Mouse (Mus musculus): ENCODE data around the gene Eef1akmt2. TPM values are rescaled to one million over a fixed set of nuclear protein-coding genes. Genes with fewer than 3 reads are reported as not detected.

Eef1akmt2 gene
- polyA plus RNA-seq, 1 experiment = 4.8 TPM

DNA sequence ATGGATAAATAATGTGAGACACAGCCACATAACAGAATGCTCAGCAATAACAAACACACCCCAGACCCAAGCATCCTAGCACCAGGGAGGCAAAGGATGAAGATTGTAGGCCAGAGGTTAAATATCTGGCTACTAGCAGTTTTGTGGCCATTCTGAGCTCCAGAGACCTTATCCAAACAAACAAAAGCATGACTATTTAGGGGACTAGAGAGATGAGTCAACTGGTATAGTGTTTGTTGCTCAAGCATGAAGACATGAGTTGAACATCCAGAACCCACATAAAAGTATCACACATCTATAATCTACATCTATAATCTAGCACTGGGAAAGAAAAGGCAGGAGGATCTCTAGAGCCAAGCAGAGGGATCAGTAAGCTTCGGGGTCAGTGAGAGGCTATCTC is 10.0 kb downstream of the Eef1akmt2 start:
- H3K4me1 ChIP-seq = peaks cover 74% of the 10 kb centered on the region
- H3K36me3 ChIP-seq (replicated peaks; ENCODE audit: low read length) = peaks cover 17% of the 10 kb centered on the region
- no peaks in the 10 kb centered on the region for H3K27me3 ChIP-seq (replicated peaks)
- H3K4me3 ChIP-seq (replicated peaks) = no peak overlapping the region
- no peak for TF ChIP-seq GATA1 (IDR thresholded peaks at IDR 0.05; ENCODE audit: borderline replicate concordance, low read length)
- no peak for TF ChIP-seq FLI1 (IDR thresholded peaks at IDR 0.05; ENCODE audit: low read length)
- no peaks in the 10 kb centered on the region for H3K9me3 ChIP-seq

DNA sequence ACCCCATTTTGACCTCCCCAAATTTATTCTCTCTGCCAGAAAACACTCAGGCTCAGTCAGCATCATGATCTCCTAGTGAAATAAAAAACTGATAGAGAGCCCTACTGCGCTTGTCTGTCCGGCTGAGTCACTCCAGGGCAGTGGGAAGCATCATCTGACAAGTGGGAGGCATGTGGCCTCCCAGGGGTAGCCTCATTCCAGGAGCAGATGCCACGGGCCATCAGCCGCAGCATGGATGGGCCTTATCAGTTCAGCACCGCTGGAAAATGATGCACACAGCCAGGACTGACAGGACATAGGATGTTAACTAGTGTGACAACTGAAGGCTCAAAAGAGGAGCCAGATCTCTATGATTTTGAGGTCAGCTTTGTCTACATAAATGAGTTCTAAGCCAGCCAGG is 11.2 kb downstream of the Eef1akmt2 start:
- Histone ChIP-seq H3K4me3 (replicated peaks) (peak overlapping the region; percentile 71), H3K36me3 (replicated peaks; ENCODE audit: low read length) (peaks cover 9% of the 10 kb centered on the region), H3K4me1 (peaks cover 79% of the 10 kb centered on the region), H3K27me3 (replicated peaks) (no peaks in the 10 kb centered on the region), H3K9me3 (no peaks in the 10 kb centered on the region)
- TF ChIP-seq FLI1 (IDR thresholded peaks at IDR 0.05; ENCODE audit: low read length) (no peak), GATA1 (IDR thresholded peaks at IDR 0.05; ENCODE audit: borderline replicate concordance, low read length) (0 out of 3 replicates have a peak, but pooled peaks have one; percentile 20)

DNA sequence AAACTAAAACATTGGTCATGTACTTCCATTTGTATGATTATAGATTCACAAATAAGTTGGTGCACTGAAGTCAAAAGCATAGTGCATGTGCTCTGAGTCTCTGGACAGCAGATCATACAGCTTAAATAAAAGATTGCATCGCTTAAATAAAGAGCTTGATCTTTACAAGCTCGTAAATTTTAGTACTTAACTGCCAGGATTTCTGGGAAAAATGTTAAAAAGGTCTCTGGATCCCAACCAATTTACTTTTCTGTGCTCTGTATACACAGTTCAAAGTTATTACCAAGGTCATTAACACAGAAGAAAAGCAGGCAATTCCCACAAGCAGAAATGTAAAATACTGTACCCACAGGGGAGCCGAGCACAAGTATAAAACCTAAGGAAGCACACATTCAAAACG is 21.5 kb downstream of the Eef1akmt2 start:
- TF ChIP-seq FLI1 (IDR thresholded peaks at IDR 0.05; ENCODE audit: low read length) (no peak), GATA1 (IDR thresholded peaks at IDR 0.05; ENCODE audit: borderline replicate concordance, low read length) (no peak)
- H3K4me3 ChIP-seq (replicated peaks) = no peak overlapping the region
- H3K27me3 ChIP-seq (replicated peaks) = no peaks in the 10 kb centered on the region
- H3K4me1 ChIP-seq = peaks cover 38% of the 10 kb centered on the region
- H3K36me3 ChIP-seq (replicated peaks; ENCODE audit: low read length) = peaks cover 52% of the 10 kb centered on the region
- H3K9me3 ChIP-seq = no peaks in the 10 kb centered on the region

DNA sequence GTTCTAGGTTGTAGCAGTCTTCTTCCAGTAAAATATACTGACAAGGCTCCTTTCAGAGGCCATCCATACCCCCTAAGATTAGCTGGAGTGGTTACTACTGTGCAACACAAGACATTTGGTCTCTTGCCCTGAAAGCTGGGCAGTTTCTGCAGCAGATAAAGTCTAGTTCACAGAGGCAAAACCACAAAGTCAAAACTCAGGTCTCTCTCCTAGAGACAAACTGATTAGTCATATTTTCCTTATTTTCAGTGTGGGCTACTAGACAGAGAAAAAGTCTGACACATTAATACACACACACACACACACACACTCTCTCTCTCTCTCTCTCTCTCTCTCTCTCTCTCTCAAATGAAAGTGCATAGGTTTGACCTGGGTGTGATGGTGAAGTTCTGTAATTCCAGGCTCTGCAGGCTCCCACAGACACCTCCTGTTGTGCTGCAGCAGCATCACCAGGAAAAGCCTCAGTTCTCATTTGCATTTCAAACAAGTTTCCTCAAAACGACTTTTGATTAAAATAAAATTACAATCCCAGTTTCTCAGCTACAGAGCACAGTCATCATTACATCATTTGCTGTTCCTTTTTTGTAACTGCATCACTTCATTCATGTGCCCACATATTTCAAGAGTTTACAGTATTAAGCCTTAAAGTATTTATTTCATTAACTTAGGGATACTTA is 28.0 kb downstream of the Eef1akmt2 start:
- H3K36me3 ChIP-seq (replicated peaks; ENCODE audit: low read length) = peaks cover 23% of the 10 kb centered on the region
- H3K4me3 ChIP-seq (replicated peaks) = no peak overlapping the region
- no peak for TF ChIP-seq FLI1 (IDR thresholded peaks at IDR 0.05; ENCODE audit: low read length)
- TF ChIP-seq GATA1 (IDR thresholded peaks at IDR 0.05; ENCODE audit: borderline replicate concordance, low read length) = no peak
- no peaks in the 10 kb centered on the region for H3K9me3 ChIP-seq
- H3K27me3 ChIP-seq (replicated peaks) = no peaks in the 10 kb centered on the region
- H3K4me1 ChIP-seq = peaks cover 63% of the 10 kb centered on the region

- Histone ChIP-seq H3K4me1 (peaks cover 62% of the 10 kb centered on the region), H3K9me3 (no peaks in the 10 kb centered on the region), H3K36me3 (replicated peaks; ENCODE audit: low read length) (peaks cover 23% of the 10 kb centered on the region), H3K4me3 (replicated peaks) (no peak overlapping the region), H3K27me3 (replicated peaks) (no peaks in the 10 kb centered on the region)
- TF ChIP-seq FLI1 (IDR thresholded peaks at IDR 0.05; ENCODE audit: low read length) = no peak
- no peak for TF ChIP-seq GATA1 (IDR thresholded peaks at IDR 0.05; ENCODE audit: borderline replicate concordance, low read length)
These were observed 28.6 kb downstream of the Eef1akmt2 start for GRCm38 (mm10) chr7:132823832-132824231.

- H3K9me3 ChIP-seq = no peaks in the 10 kb centered on the region
- H3K4me1 ChIP-seq = peaks cover 36% of the 10 kb centered on the region
- H3K4me3 ChIP-seq (replicated peaks) = no peak overlapping the region
- no peaks in the 10 kb centered on the region for H3K27me3 ChIP-seq (replicated peaks)
- TF ChIP-seq GATA1 (IDR thresholded peaks at IDR 0.05; ENCODE audit: borderline replicate concordance, low read length) (no peak), FLI1 (IDR thresholded peaks at IDR 0.05; ENCODE audit: low read length) (no peak)
- H3K36me3 ChIP-seq (replicated peaks; ENCODE audit: low read length) = peaks cover 18% of the 10 kb centered on the region
These were observed 31.8 kb downstream of the Eef1akmt2 start for GRCm38 (mm10) chr7:132820692-132821091.

- Histone ChIP-seq H3K4me3 (replicated peaks) (no peak overlapping the region), H3K4me1 (peaks cover 11% of the 10 kb centered on the region), H3K36me3 (replicated peaks; ENCODE audit: low read length) (peaks cover 15% of the 10 kb centered on the region), H3K9me3 (no peaks in the 10 kb centered on the region), H3K27me3 (replicated peaks) (no peaks in the 10 kb centered on the region)
- TF ChIP-seq FLI1 (IDR thresholded peaks at IDR 0.05; ENCODE audit: low read length) (no peak), GATA1 (IDR thresholded peaks at IDR 0.05; ENCODE audit: borderline replicate concordance, low read length) (no peak)
These were observed 35.4 kb downstream of the Eef1akmt2 start for GRCm38 (mm10) chr7:132817056-132817455.

GRCm38 (mm10) chr7:132816528-132816927 is 35.9 kb downstream of the Eef1akmt2 start:
- TF ChIP-seq GATA1 (IDR thresholded peaks at IDR 0.05; ENCODE audit: borderline replicate concordance, low read length) (no peak), FLI1 (IDR thresholded peaks at IDR 0.05; ENCODE audit: low read length) (no peak)
- Histone ChIP-seq H3K36me3 (replicated peaks; ENCODE audit: low read length) (peaks cover 14% of the 10 kb centered on the region), H3K4me1 (peaks cover 12% of the 10 kb centered on the region), H3K9me3 (no peaks in the 10 kb centered on the region), H3K27me3 (replicated peaks) (no peaks in the 10 kb centered on the region), H3K4me3 (replicated peaks) (no peak overlapping the region)

- no peak for TF ChIP-seq FLI1 (IDR thresholded peaks at IDR 0.05; ENCODE audit: low read length)
- TF ChIP-seq GATA1 (IDR thresholded peaks at IDR 0.05; ENCODE audit: borderline replicate concordance, low read length) = no peak
- peaks cover 8% of the 10 kb centered on the region for H3K36me3 ChIP-seq (replicated peaks; ENCODE audit: low read length)
- H3K4me3 ChIP-seq (replicated peaks) = no peak overlapping the region
- no peaks in the 10 kb centered on the region for H3K9me3 ChIP-seq
- peaks cover 21% of the 10 kb centered on the region for H3K4me1 ChIP-seq
- no peaks in the 10 kb centered on the region for H3K27me3 ChIP-seq (replicated peaks)
These were observed 37.4 kb downstream of the Eef1akmt2 start for GRCm38 (mm10) chr7:132815081-132815480.

- Histone ChIP-seq H3K9me3 (no peaks in the 10 kb centered on the region), H3K4me1 (peaks cover 31% of the 10 kb centered on the region), H3K27me3 (replicated peaks) (no peaks in the 10 kb centered on the region), H3K4me3 (replicated peaks) (peak overlapping the region; percentile 98), H3K36me3 (replicated peaks; ENCODE audit: low read length) (peaks cover 8% of the 10 kb centered on the region)
- TF ChIP-seq GATA1 (IDR thresholded peaks at IDR 0.05; ENCODE audit: borderline replicate concordance, low read length) = no peak
- TF ChIP-seq FLI1 (IDR thresholded peaks at IDR 0.05; ENCODE audit: low read length) = no peak
These were observed 38.4 kb downstream of the Eef1akmt2 start for GRCm38 (mm10) chr7:132814089-132814450.

All from megakaryocyte, embryonic 14.5 days (primary cell).